Mouse (Mus musculus) cerebellum, adult 8-10 months (tissue): ENCODE results near the gene Mdga2.

ENCODE experiments used
- DNase-seq: peaks from one replicate; pipeline ENCODE4 v3.0.0; 2022

The Mdga2 gene

GRCm38 (mm10) chr12:67056621-67057020 lies 165.7 kb downstream of the Mdga2 start:
- no peak for DNase-seq

DNA sequence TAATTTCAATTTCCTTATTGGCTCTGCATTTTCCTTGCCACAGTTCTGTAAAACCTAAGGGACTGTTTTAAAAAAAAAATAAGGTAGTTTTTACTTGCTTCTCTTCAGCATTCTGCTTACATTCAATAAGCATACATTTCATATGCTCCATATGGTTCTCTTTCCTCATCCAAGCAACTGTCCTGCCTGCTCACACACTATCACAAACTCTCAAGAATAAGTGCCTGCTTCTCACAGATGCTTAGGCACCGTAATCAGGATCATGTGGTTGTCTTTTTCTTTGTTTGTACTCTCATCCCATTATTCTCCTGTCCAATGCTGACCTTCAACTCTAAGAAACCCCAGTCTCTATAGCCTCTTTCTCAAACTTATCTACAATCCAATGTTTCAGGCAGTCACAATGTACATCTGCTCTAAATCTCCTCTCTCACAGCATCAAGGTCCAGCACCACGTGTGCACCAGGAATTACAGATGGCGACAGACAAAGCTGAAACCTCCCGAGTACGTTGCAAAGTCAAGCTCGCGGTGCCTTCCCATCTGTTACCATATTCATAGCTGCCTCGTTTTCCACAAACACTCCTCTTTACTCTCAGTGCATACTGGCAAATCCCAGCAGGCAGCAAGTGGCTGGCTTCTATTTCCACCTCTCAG lies 177.1 kb downstream of the Mdga2 start:
- no peak for DNase-seq

- no peak for DNase-seq
These were observed 180.5 kb downstream of the Mdga2 start for GRCm38 (mm10) chr12:67041865-67042264.

DNA sequence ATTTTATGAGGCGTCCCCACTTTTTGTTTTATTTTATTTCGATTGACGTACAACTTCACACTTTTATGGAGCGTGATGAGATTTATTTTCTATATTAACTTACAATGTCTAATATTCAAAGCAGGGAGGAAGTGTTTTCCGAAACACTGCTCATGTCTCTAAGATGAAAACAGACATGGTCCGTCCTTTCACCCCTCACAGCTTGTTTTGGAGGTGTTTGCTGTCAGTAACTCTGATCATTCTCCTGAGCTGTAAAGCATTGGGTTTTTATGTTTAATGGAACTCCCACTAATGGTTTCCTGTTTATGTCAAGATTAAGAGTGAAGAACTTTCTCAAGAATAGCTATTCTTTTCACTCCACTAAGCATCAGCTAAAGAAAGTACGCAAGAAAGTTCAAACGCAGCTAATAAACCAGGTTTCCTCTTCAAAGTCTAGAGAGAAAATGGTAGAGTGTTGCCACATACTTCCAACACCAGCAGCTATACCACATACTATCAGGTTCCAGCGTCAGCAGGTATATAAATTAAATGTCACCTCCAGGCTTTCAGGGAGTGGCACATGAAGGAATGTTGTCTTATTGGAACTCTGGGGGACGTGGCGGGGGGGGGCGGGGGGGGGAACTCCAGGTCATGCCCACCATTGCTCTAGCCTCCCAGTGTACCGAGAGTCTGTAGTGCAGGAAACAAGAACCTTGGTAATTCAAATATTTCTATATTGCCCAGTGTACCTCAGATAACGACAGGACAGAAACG lies 186.7 kb downstream of the Mdga2 start:
- no peak for DNase-seq

- no peak for DNase-seq
These were observed 205.2 kb downstream of the Mdga2 start for GRCm38 (mm10) chr12:67017192-67017591.

- DNase-seq: no peak
These were observed 211.0 kb downstream of the Mdga2 start for GRCm38 (mm10) chr12:67011368-67011767.

- no peak for DNase-seq
These were observed 212.0 kb downstream of the Mdga2 start for GRCm38 (mm10) chr12:67010318-67010717.

DNA sequence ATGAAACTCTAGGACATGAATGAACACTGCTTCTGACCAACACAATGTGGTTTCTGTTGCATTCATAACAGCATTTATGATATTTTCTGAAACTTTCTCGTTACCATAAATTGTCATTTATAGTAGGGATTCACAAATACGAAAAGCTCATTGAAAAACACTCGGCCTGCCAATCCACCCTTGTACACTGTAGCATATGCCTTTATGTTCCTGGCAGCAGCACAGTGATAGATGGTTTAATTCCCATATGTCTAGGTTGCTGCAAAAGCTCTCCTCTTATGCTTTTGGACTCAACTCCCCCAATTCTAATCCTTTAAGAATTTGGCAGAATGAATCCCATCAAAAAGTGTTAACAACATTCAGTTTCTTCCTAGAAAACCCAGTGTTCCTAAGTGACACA lies 213.2 kb downstream of the Mdga2 start:
- no peak for DNase-seq

DNA sequence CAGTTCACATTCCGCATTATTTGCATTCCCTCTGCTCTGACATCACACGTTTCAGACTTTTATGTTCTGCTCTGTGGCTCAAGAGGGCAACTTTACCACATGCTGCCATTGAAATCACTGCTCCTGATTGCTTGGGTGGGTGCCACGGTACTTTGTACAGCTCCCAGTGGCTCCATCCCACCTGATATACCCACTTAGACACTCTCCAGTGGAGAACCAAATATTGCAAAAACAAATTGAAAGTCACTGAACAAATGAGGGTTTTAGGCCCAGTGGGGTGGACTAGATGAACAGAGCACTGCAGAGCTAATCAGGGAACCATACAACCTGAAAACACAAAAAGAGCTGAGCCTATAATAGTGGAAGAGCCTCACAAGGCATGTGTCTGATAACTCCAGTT lies 268.2 kb downstream of the Mdga2 start:
- DNase-seq: no peak

- no peak for DNase-seq
These were observed 306.6 kb downstream of the Mdga2 start for GRCm38 (mm10) chr12:66915741-66916140.

DNA sequence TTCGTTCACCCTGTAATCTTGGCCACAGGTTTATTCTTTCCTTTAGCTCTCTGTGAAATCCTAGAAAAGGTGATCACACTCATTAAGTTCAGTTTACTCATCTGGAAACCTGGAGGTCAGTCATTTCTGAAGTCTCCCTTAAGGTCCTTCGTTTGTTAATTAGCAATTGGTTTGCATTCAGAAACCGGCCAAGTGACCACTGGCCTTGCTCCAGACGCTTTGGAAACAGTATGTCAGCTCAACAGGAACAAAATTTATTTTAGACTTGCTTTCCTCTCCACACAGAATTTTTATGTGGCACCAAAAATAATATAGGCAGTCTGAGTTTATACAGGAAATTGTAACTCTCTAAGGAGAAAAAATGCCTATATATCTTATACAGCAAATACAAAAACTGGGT lies 323.0 kb downstream of the Mdga2 start:
- no peak for DNase-seq

- no peak for DNase-seq
These were observed 325.6 kb downstream of the Mdga2 start for GRCm38 (mm10) chr12:66896790-66897189.

DNA sequence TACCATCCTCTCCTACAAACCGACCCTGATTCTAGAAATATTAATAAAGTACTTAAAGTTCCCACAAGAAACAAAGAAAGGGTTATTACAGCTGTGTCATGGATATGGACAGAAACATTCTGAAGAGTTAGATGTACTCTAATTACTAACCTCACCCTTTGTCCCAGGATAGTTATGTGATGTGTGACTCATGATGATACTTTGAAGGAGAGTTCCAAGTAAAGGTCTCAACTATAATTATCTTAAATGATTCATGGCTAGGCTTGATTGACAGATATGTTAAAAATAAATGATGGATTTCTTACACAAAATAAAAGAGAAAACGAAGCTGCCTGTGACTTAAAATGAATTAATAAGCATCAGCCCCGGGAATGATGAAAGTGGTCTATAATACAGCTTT lies 332.1 kb downstream of the Mdga2 start:
- DNase-seq: no peak

- DNase-seq: no peak
These were observed 333.1 kb downstream of the Mdga2 start for GRCm38 (mm10) chr12:66889276-66889675.

GRCm38 (mm10) chr12:66888636-66889035 lies 333.7 kb downstream of the Mdga2 start:
- DNase-seq: no peak

DNA sequence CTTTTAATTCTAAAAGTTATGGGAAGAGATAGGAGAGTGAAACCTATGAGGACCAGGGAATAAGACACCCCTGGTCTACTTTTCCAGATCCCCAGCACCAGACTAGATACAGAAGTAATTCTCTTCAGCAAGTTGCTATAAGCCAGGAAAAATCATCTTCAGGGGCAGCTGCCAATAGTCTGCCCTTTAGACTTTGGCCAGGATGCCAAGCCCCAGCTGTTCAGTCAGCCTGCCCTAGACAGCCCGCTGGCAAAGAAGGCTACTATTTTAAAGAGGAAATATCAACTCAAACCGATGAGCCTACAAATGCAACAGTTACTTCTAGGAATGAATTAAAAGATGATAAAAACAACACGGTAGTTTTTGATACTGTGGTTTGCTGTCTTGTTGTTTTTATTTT lies 356.1 kb downstream of the Mdga2 start:
- DNase-seq: peak; percentile 6

DNA sequence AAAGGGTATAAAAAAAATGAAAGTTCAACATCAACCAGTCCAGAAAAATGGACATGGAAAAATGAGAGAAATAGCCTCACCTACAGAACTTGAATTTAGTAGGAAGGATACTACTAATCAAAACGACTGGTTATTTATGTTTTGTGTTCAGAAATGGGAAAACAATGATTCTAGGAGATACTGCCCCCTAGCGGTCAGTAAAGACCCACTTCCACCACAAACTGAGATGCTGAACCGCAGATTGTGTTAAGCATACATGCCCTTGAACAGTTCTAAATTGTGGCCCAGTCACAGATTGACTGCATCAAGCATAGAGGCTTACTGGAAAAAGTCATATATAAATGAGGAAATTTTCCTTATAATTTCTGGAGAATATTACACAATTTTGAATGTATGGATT lies 369.2 kb downstream of the Mdga2 start:
- DNase-seq: no peak

GRCm38 (mm10) chr12:66840336-66840735 lies 382.0 kb downstream of the Mdga2 start:
- no peak for DNase-seq

GRCm38 (mm10) chr12:66755653-66756052 lies 466.7 kb downstream of the Mdga2 start:
- no peak for DNase-seq

DNA sequence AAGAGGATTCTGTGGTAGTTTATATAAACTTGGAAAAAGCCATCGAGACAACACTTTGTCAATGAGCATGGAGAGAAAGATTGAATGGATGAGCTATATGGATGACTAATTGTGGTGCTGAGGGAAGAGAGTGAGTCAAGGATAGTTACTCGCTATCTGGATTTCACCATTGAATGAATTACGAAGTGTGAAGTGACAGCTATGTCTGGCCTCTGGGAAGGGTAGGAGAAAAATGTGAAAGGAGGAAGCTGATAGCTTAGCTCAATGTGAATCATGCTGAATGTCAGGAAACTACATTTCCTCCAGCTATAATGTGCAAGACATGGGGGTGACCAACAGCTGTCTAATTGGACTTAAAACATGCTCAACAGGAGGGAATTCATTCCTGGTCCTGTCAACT lies 487.8 kb downstream of the Mdga2 start:
- no peak for DNase-seq

GRCm38 (mm10) chr12:66724474-66724873 lies 497.9 kb downstream of the Mdga2 start:
- DNase-seq: no peak

DNA sequence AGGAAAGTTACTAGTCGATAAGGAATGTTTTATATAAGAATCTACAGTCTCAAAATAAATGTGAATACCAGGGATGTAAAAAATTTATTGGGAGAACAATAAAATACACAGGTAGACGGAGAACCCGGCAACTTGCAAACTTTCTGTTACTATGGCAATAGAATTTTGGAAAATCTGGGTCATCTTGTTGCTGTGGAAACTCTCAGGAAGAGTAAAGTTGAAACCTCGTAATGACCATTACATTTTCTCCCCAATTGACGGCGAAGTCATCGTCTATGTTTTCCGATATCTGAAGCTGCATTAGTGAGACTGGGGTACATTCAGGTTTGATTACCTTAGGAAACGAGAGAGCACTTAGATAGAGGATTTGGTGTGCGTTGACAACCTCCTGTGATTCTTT lies 514.0 kb downstream of the Mdga2 start:
- no peak for DNase-seq

DNA sequence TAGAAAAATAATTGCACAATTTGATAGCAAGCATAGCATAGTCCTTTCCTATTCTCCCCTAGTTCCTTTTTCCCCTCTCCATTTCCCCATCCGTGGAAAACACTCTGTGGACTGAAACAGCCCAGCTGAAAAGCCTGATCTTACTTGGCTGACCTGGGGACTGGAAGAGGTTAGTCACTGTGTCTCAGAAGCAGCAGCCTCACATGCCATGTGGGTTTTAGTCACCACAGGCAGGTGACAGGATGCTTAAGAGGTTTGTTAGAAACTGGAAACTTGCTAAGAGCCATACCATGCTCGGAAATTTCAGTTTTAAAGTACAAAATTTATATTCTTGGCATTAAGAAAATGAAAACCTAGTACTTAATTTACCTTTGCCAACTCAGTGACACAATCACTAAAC lies 514.9 kb downstream of the Mdga2 start:
- DNase-seq: no peak

DNA sequence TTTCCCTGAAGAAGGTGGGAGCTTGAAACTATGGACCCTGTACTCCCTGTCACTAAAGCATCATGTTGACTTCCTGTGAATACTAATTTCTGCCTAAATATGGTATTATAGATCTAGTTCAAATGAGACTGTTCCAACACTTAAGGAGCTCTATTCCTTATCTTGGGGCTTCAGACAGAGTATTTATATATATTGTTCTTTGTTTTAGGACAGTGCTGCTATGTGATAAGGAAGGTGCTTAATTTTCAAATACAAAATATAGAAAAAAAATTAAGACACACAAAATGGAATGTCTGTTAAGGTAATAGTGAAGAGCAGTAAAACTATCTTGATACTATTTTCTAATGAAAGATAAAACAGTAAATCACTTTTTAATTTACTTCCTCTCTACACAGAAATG lies 517.3 kb downstream of the Mdga2 start:
- DNase-seq: no peak

- DNase-seq: no peak
These were observed 519.6 kb downstream of the Mdga2 start for GRCm38 (mm10) chr12:66702781-66703180.
